Mouse (Mus musculus): ENCODE data around the gene Ms4a1.

GRCm38 (mm10) chr19:11235820-11236219, 30.2 kb downstream of the Ms4a1 start:
- TF ChIP-seq CTCF (IDR thresholded peaks at IDR 0.05; ENCODE audit: borderline replicate concordance, control insufficient read depth, extremely low read depth, insufficient read depth, low read length, poor library complexity) (no peak), POLR2A (IDR thresholded peaks at IDR 0.05; ENCODE audit: control insufficient read depth, extremely low read depth, insufficient read depth, low read length, poor library complexity) (no peak)
